In the genomic region with DNA sequence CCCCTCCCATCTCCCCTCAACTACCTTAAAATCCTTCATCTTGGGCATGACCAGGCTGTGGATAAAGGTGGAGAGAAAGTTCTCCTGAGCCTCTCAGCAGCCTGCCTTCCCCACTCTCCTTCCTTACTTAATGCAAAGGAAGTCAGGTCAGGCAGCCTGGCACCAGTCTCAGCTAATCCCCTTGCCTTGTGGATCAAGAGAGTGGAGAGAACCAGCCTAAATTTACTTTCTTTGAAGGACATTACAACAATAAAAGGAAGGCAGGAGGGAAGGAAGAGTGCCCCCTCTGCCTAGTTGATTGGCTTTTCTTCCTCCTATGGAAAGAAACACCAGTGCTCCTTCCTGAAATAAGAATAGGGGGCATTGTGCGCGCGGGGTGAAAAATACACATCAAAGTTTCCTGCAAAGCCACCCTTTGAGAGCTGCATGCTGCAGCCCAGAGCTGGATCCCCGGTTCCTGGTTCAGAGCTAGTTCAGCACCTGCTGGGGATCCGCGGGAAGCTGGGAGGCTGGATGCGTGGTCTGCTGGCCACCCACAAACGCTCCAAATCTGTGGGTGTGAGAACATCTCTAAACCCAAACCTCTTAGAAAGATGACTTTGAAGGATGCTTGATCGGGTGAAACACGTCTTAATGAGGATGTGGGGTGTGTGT, we compare ENCODE assay signal across 9 mouse cellular contexts. TPM values are rescaled to one million over a fixed set of nuclear protein-coding genes. Genes with fewer than 3 reads are reported as not detected.
DNase-seq lines count a peak whose midpoint lies in the region; ATAC-seq and TF ChIP-seq lines count a peak whose summit lies in the region.
"Had no signal": no experiment of that assay in that cellular context is flagged by ENCODE, and none has a peak within 500 bp of the region (broad histone marks: within the 10 kb centered on the region; RNA-seq: fewer than 3 reads in every experiment).

No protein-coding gene starts in this region.

- no peaks in the 10 kb centered on the region for H3K79me2 ChIP-seq in heart, adult 2 months (replicated peaks; ENCODE audit: control insufficient read depth, insufficient read depth, low read length)

- no peak for TF ChIP-seq EP300 in heart, adult 2 months (IDR thresholded peaks at IDR 0.05; ENCODE audit: insufficient read depth, low read depth, low read length)

- no peaks in the 10 kb centered on the region for H3K4me1 ChIP-seq in heart, adult 2 months (ENCODE audit: control insufficient read depth, insufficient read depth, low read length)
- H3K4me1 ChIP-seq in embryonic facial prominence, embryonic 13.5 days, result peaks cover 16% of the 10 kb centered on the region
- peaks cover 12% of the 10 kb centered on the region for H3K4me1 ChIP-seq in hindbrain, embryonic 12.5 days
- no peaks in the 10 kb centered on the region for H3K4me1 ChIP-seq in lung, embryonic 16.5 days (replicated peaks; ENCODE audit: control insufficient read depth, insufficient read depth, low read length)

- peak overlapping the region; percentile 88 for H3K4me2 ChIP-seq in embryonic facial prominence, embryonic 13.5 days
- peak overlapping the region; percentile 79 for H3K4me2 ChIP-seq in hindbrain, embryonic 12.5 days (replicated peaks)
- peak overlapping the region; percentile 78 for H3K4me2 ChIP-seq in lung, embryonic 16.5 days (ENCODE audit: low read depth, low read length)

- no peak overlapping the region for H3K27ac ChIP-seq in heart, adult 2 months
- H3K27ac ChIP-seq in embryonic facial prominence, embryonic 13.5 days, result no peak overlapping the region
- H3K27ac ChIP-seq in hindbrain, embryonic 12.5 days, result no peak overlapping the region
- H3K27ac ChIP-seq in lung, embryonic 16.5 days (ENCODE audit: low read length), result peak overlapping the region; percentile 81

- ATAC-seq in embryonic facial prominence, embryonic 13.5 days (ENCODE audit: insufficient number of reproducible peaks, insufficient read depth, low FRiP score, low TSS enrichment, low read depth), result no peak
- peak; percentile 41; the same call in 1 of the 2 replicates for ATAC-seq in hindbrain, embryonic 12.5 days (ENCODE audit: low FRiP score)
- ATAC-seq in lung, embryonic 16.5 days (ENCODE audit: low read depth), result peak; percentile 72

- no peaks in the 10 kb centered on the region for H3K36me3 ChIP-seq in heart, adult 2 months (ENCODE audit: control insufficient read depth, insufficient read depth, low read length)
- no peaks in the 10 kb centered on the region for H3K36me3 ChIP-seq in embryonic facial prominence, embryonic 13.5 days
- H3K36me3 ChIP-seq in hindbrain, embryonic 12.5 days, result no peaks in the 10 kb centered on the region
- H3K36me3 ChIP-seq in lung, embryonic 16.5 days (ENCODE audit: control insufficient read depth, insufficient read depth, low read length), result no peaks in the 10 kb centered on the region

- DNase-seq in heart, adult 2 months, result peak in 1 of 2 experiments; percentile 28
- no peak for DNase-seq in heart, adult 8-10 months (ENCODE audit: low spot score)
- peak; percentile 12 for DNase-seq in ES-CJ7 (ENCODE audit: low read depth, low spot score)
- DNase-seq in ovary, postnatal 36 days (ENCODE audit: low spot score), result peak; percentile 22
- DNase-seq in testis, postnatal 10 days (ENCODE audit: low spot score), result no peak

- no peak for TF ChIP-seq POLR2A in heart, adult 2 months (IDR thresholded peaks at IDR 0.05; ENCODE audit: insufficient read depth, low read depth, low read length)

- peak overlapping the region; percentile 43; the same call in 1 of the 2 replicates for H3K9ac ChIP-seq in heart, adult 2 months (ENCODE audit: low read depth, low read length)
- H3K9ac ChIP-seq in embryonic facial prominence, embryonic 13.5 days, result peak overlapping the region; percentile 64
- H3K9ac ChIP-seq in hindbrain, embryonic 12.5 days, result peak overlapping the region; percentile 50
- peak overlapping the region; percentile 66 for H3K9ac ChIP-seq in lung, embryonic 16.5 days (ENCODE audit: low read length)

- peak overlapping the region; percentile 54 for H3K4me3 ChIP-seq in heart, adult 2 months
- H3K4me3 ChIP-seq in embryonic facial prominence, embryonic 13.5 days, result peak overlapping the region; percentile 52
- H3K4me3 ChIP-seq in hindbrain, embryonic 12.5 days, result peak overlapping the region; percentile 37
- peak overlapping the region; percentile 64 for H3K4me3 ChIP-seq in lung, embryonic 16.5 days (ENCODE audit: low read length)

- H3K27me3 ChIP-seq in heart, adult 2 months (ENCODE audit: control insufficient read depth, insufficient read depth, low read length), result no peaks in the 10 kb centered on the region
- H3K27me3 ChIP-seq in embryonic facial prominence, embryonic 13.5 days, result peaks cover 25% of the 10 kb centered on the region; the same call in 1 of the 2 replicates
- H3K27me3 ChIP-seq in hindbrain, embryonic 12.5 days, result peaks cover 20% of the 10 kb centered on the region
- no peaks in the 10 kb centered on the region for H3K27me3 ChIP-seq in lung, embryonic 16.5 days (ENCODE audit: control insufficient read depth, insufficient read depth, low read depth, low read length)
- H3K27me3 ChIP-seq: CH12.LX had no signal

- no peaks in the 10 kb centered on the region for H3K9me3 ChIP-seq in embryonic facial prominence, embryonic 13.5 days
- no peaks in the 10 kb centered on the region for H3K9me3 ChIP-seq in hindbrain, embryonic 12.5 days (replicated peaks)
- H3K9me3 ChIP-seq in lung, embryonic 16.5 days (ENCODE audit: control insufficient read depth, low read length), result no peaks in the 10 kb centered on the region

- intact Hi-C loops in heart, adult 2 months (cut with DNase I), result loop anchor here (1.0 to 5.0 kb wide), 2 partner anchors 39 to 100 kb away; no protein-coding TSS in a partner anchor

- 2% methylated on average over 10 of the region's 10 CpGs for WGBS in heart, adult 2 months
- WGBS in embryonic facial prominence, embryonic 13.5 days, result 1% methylated on average over 10 of the region's 10 CpGs
- WGBS in hindbrain, embryonic 12.5 days, result 2% methylated on average over 10 of the region's 10 CpGs
- 5% methylated on average over 10 of the region's 10 CpGs for WGBS in lung, embryonic 16.5 days

- TF ChIP-seq CTCF in heart, adult 2 months (IDR thresholded peaks at IDR 0.05), result no peak

RNA-seq across cellular contexts. Expression of gene Itga2, which starts 0.8 kb away (rescaled TPM):
- total RNA-seq in heart, adult 2 months (2021), result 1 to 10 TPM; 1.3 TPM
- polyA plus RNA-seq in heart, adult 2 months (2012; rRNA removed), result 0.21 and 0.29 TPM in 2 replicates
- 1 to 10 TPM in 1 of 4 experiments, under 1 TPM in 3; 0.53 to 1.1 (median 0.67) TPM for total RNA-seq in heart, adult 8-10 months (2022)
- 2.5 and 3.0 TPM in 2 replicates for polyA plus RNA-seq in embryonic facial prominence, embryonic 13.5 days (2015; fragmentation: Nextera tagmentation; extraction: Ambion mirVana)
- 2.0 and 2.9 TPM in 2 replicates for polyA plus RNA-seq in hindbrain, embryonic 12.5 days (2016; fragmentation: Nextera tagmentation; extraction: Ambion mirVana)
- polyA plus RNA-seq in lung, embryonic 16.5 days (2015; fragmentation: Nextera tagmentation; extraction: Ambion mirVana), result 9.6 and 10.1 TPM in 2 replicates
- total RNA-seq: CH12.LX had no signal

Comparison
In these comparisons a context has a peak if more than half of its experiments do, and no peak if none do; other contexts are left out.
1. DNase-seq: peak in ES-CJ7 (single experiment) and ovary, postnatal 36 days (single experiment); none in heart, adult 8-10 months (single experiment) and testis, postnatal 10 days (single experiment).
2. Peak in every context shown above with its lines, with median percentiles within 50 percentile points of each other: H3K4me3 ChIP-seq, H3K9ac ChIP-seq and H3K4me2 ChIP-seq.